Mouse (Mus musculus): ENCODE results near the gene Myh10.

Gene Myh10

GRCm38 (mm10) chr11:68691321-68692009 lies at the start of gene Myh10:
Gene Myh10, plus strand, starts transcription at chr11:68691559.
- peak; percentile 100 for DNase-seq

- DNase-seq, result no peak
Measured at GRCm38 (mm10) chr11:68644781-68645180, 46.6 kb upstream of the Myh10 start.

GRCm38 (mm10) chr11:68647808-68648207 lies 43.6 kb upstream of the Myh10 start:
- no peak for DNase-seq

- no peak for DNase-seq
Measured at GRCm38 (mm10) chr11:68648385-68649148, 42.8 kb upstream of the Myh10 start.

- peak; percentile 57 for DNase-seq
Measured at GRCm38 (mm10) chr11:68651518-68651917, 39.8 kb upstream of the Myh10 start.

GRCm38 (mm10) chr11:68655524-68655923 lies 35.8 kb upstream of the Myh10 start:
- no peak for DNase-seq

- no peak for DNase-seq
Measured at GRCm38 (mm10) chr11:68656887-68657685, 34.3 kb upstream of the Myh10 start.

GRCm38 (mm10) chr11:68657811-68658210 lies 33.5 kb upstream of the Myh10 start:
- DNase-seq, result no peak

GRCm38 (mm10) chr11:68665331-68665730 lies 26.0 kb upstream of the Myh10 start:
- DNase-seq, result no peak

GRCm38 (mm10) chr11:68666210-68666609 lies 25.1 kb upstream of the Myh10 start:
- no peak for DNase-seq

GRCm38 (mm10) chr11:68672270-68672970 lies 18.9 kb upstream of the Myh10 start:
- DNase-seq, result no peak

GRCm38 (mm10) chr11:68674071-68674470 lies 17.3 kb upstream of the Myh10 start:
- DNase-seq, result no peak

- DNase-seq, result no peak
Measured at GRCm38 (mm10) chr11:68674643-68675042, 16.7 kb upstream of the Myh10 start.

- DNase-seq, result no peak
Measured at GRCm38 (mm10) chr11:68675274-68675673, 16.1 kb upstream of the Myh10 start.

GRCm38 (mm10) chr11:68681254-68681839 lies 10.0 kb upstream of the Myh10 start:
- DNase-seq, result no peak

GRCm38 (mm10) chr11:68682136-68682806 lies 9.1 kb upstream of the Myh10 start:
- no peak for DNase-seq

GRCm38 (mm10) chr11:68686001-68686400 lies 5.4 kb upstream of the Myh10 start:
- DNase-seq, result no peak

GRCm38 (mm10) chr11:68689304-68689703 lies 2.1 kb upstream of the Myh10 start:
- DNase-seq, result no peak

GRCm38 (mm10) chr11:68690465-68690864 lies 894 bp upstream of the Myh10 start:
- no peak for DNase-seq

GRCm38 (mm10) chr11:68692010-68692692 lies 792 bp downstream of the Myh10 start:
- DNase-seq, result no peak

Measured in cerebellum, adult 9-11 months (tissue).